Mouse (Mus musculus): ENCODE results near the gene Phf7. TPM values are rescaled to one million over a fixed set of nuclear protein-coding genes. Genes with fewer than 3 reads are reported as not detected.

Gene Phf7
- polyA plus RNA-seq, 1 experiment from 2014 or later: 12.9 TPM

DNA sequence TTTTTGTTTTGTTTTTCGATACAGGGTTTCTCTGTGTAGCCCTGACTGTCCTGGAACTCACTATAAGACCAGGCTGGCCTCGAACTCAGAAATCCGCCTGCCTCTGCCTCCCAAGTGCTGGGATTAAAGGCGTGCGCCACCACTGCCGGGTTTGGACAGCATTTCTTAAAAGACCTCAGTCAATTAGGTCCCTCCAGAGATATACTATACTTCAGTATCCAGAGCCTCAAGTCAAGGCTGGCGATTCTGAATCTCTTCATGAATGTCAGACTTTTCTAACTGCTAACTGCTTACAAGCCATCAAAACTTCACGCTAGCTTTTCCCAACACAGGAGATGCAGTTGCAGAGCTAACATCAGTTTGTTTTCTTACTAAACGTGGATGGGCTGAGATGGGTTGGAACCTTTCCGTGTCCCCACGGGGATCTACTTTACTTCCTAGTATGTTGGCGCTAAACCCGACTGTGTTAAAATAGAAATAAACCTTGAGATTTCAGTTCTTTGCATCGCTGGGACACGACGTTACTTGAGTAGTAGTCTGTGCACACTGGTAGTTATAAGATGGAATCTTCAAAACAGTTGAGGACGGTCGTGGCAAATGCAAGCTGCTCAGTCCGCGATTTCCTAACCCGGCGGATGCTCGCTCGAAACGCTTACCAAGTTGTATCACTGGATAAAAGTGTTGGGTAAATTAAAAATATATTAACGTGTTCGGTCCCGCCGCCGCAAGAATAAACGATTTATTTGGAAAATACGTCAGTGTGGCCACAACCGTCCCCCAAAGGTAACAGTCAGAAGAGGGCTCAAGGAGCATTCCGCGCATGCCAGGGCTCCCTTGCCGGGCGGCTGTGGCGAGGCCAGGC lies 664 bp downstream of the Phf7 start:
- peak overlapping the region; percentile 98 for H3K4me3 ChIP-seq
- peaks cover 24% of the 10 kb centered on the region for H3K4me1 ChIP-seq
- H3K9me3 ChIP-seq: no peaks in the 10 kb centered on the region
- H3K36me3 ChIP-seq: peaks cover 30% of the 10 kb centered on the region
- WGBS: 20% methylated on average over 38 of the region's 38 CpGs
- H3K27ac ChIP-seq: peak overlapping the region; percentile 90
- H3K4me2 ChIP-seq (replicated peaks): peak overlapping the region; percentile 63
- peak; percentile 85 for ATAC-seq (ENCODE audit: low FRiP score, low read depth)
- peak overlapping the region; percentile 99 for H3K9ac ChIP-seq
- H3K27me3 ChIP-seq: no peaks in the 10 kb centered on the region

DNA sequence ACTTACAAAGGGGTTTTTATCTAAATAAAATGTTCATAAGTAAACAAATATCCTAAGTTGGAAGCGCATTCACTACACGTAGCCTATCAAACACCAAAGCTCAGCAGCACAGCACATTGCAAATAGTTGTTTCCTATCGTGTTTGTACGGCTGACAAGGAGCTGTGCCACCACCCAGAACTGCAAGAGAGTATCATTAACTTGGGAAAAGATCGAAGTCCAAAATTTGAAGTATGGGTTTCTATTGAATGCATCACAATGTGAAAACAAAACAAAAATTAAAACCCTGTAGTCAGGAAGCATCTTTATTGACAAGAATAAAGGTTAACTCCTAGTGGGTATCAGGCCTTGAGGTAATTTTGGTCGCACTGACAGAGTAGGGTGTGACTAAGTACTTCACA lies 2.7 kb downstream of the Phf7 start:
- Histone ChIP-seq H3K4me2 (replicated peaks) (no peak overlapping the region), H3K4me1 (peaks cover 24% of the 10 kb centered on the region), H3K36me3 (peaks cover 10% of the 10 kb centered on the region), H3K27ac (no peak overlapping the region), H3K4me3 (no peak overlapping the region), H3K27me3 (no peaks in the 10 kb centered on the region), H3K9me3 (no peaks in the 10 kb centered on the region), H3K9ac (no peak overlapping the region)
- WGBS: 94% methylated on average over 6 of the region's 6 CpGs
- ATAC-seq (ENCODE audit: low FRiP score, low read depth): no peak

DNA sequence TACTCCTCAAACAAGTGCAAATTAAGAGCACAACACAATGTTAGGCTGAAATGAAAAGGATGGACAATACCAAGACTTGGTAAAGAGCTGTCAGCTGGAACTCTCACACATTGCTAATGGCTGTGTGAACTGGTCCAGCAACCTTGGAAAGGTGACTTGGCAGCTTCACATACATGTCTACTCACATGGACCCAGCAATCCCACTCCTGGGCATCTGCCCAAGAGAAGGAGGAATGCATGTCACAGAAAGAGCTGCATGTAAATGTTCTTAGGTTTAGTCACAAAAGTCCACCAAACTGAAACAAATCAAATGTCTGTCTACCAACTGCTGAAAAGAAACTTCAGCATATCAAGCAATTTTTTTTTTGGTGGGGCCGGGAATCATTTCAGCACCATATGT lies 5.2 kb downstream of the Phf7 start:
- Histone ChIP-seq H3K27me3 (no peaks in the 10 kb centered on the region), H3K36me3 (no peaks in the 10 kb centered on the region)
- no peak for ATAC-seq (ENCODE audit: low FRiP score, low read depth)

DNA sequence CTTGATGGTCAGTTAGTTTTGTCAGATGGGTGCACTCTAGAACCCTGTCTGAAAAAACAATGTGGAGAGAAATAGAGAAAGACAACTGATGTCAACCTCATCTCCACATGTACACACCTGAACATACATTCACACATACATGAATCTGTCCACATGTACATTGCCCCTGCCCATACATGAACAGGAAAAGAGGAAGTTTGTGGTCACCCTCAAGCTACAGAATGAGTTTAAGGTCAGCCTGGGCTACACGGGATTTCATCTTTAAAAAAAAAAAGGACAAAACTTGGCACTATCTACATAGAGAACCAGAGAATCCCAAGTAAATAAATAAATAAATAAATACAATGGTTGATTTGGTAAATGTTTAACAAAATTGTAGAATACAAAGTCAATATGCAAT lies 6.3 kb downstream of the Phf7 start:
- H3K36me3 ChIP-seq: peaks cover 3% of the 10 kb centered on the region; the same call in 1 of the 2 replicates
- H3K9me3 ChIP-seq: no peaks in the 10 kb centered on the region
- peaks cover 4% of the 10 kb centered on the region for H3K4me1 ChIP-seq
- 83% methylated on average over 1 of the region's 1 CpGs for WGBS
- H3K4me2 ChIP-seq (replicated peaks): no peak overlapping the region
- no peak for ATAC-seq (ENCODE audit: low FRiP score, low read depth)
- H3K27me3 ChIP-seq: no peaks in the 10 kb centered on the region
- H3K4me3 ChIP-seq: no peak overlapping the region
- H3K9ac ChIP-seq: no peak overlapping the region
- H3K27ac ChIP-seq: no peak overlapping the region

More for the DNA sequence above, 5.2 kb downstream of the Phf7 start:
- Histone ChIP-seq H3K4me1 (peaks cover 12% of the 10 kb centered on the region), H3K9me3 (no peaks in the 10 kb centered on the region), H3K4me3 (no peak overlapping the region), H3K27ac (no peak overlapping the region), H3K9ac (no peak overlapping the region), H3K4me2 (replicated peaks) (no peak overlapping the region)
- WGBS: 79% methylated on average over 1 of the region's 1 CpGs

DNA sequence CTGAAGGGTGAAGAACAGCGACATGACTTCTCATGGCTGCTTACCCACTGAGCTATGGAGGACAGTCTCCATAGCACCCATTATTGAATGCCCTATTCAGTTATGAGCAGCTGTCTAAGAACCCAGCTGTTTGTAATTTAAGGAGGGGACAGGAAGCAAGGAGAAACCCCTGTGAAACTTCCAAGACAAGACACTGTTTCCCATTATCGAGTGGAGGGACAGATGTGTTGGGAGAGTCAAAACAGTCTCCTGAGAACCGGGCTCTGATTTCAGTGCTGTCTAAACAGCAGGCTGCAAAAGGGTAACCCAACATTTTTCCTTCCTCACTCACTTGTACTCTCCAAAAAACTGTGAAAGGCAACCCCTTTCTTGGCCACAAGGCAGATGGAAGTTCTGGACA lies 10.6 kb downstream of the Phf7 start:
- Histone ChIP-seq H3K9me3 (no peaks in the 10 kb centered on the region), H3K27me3 (no peaks in the 10 kb centered on the region), H3K4me1 (no peaks in the 10 kb centered on the region), H3K4me2 (replicated peaks) (no peak overlapping the region), H3K4me3 (no peak overlapping the region), H3K36me3 (peaks cover 21% of the 10 kb centered on the region), H3K27ac (no peak overlapping the region), H3K9ac (no peak overlapping the region)
- WGBS: 58% methylated on average over 3 of the region's 3 CpGs
- no peak; the same call in 1 of the 2 replicates for ATAC-seq (ENCODE audit: low FRiP score, low read depth)

DNA sequence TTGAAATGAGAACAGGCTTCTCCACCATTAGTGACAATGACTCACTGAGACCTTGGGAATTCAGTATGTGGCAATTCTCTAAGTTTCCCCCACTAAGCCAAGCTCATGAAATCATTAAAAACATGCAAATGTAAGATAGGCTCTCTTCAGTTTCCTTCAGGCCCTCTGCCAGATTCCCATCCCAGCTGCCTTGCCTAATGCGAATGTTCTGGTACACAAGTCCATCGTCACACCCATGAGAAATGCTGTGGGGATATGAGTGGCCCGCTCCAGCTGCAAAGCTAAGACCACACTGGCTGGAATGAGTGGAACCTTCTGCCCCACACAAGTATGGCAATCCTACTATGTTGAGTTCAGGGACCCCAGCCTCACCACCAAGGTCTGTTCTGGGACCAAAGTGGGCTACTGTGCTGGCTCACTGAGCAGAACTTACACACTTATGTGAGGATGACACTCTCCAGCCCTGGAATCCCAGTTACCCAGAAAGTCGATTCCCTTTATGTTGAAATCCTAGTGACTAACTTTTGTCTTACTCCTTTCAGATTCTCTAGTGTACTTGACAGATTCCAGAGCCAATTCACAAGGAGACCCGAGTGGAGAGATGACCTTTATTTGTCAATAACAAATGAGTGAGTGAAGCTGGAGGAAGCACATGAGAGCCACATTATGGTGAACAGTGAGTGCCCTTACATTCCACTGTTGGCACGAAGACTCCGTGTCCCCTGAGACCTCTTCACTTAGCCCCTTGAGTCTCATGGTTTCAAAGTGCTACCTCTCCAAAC lies 13.8 kb downstream of the Phf7 start:
- 0 out of 2 replicates have a peak, but pooled peaks cover 4% of the 10 kb centered on the region for H3K4me1 ChIP-seq
- no peak for ATAC-seq (ENCODE audit: low FRiP score, low read depth)
- H3K9me3 ChIP-seq: no peaks in the 10 kb centered on the region
- WGBS: 79% methylated on average over 7 of the region's 7 CpGs
- H3K4me2 ChIP-seq (replicated peaks): no peak overlapping the region
- H3K27me3 ChIP-seq: no peaks in the 10 kb centered on the region
- peaks cover 21% of the 10 kb centered on the region for H3K36me3 ChIP-seq
- no peak overlapping the region for H3K4me3 ChIP-seq
- no peak overlapping the region for H3K27ac ChIP-seq
- H3K9ac ChIP-seq: no peak overlapping the region

DNA sequence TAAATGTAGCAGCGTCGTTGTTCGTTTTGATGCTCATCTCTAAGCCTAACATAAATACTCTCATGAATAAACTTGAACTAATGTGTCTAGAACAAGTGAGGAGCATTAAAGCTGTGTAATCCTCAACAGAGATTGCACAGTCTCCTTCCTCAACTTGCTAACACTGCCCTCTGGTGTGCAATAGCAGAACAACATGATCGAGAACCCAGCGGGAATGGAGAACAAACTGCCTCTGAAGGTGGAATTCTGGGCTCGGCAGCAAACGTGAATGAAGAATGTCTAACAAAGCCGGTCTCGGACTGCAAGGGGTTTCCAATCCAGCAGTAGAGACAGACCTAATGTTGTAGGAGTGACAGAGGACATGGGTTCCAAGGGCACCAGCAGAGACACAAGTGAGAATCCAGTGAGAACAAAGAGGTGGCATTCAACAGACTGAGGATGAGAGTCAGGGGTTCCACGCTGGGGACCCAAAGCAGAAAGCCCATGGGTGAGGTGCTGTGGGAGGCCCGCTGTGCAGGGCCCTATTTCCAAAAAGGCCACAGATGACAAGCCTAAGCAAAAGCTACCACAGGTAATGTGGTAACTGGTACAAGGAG lies 17.0 kb downstream of the Phf7 start:
- Histone ChIP-seq H3K27me3 (no peaks in the 10 kb centered on the region), H3K9me3 (no peaks in the 10 kb centered on the region), H3K4me2 (replicated peaks) (peak overlapping the region; percentile 35; the same call in 1 of the 2 replicates), H3K27ac (no peak overlapping the region), H3K4me1 (0 out of 2 replicates have a peak, but pooled peaks cover 4% of the 10 kb centered on the region), H3K4me3 (no peak overlapping the region), H3K36me3 (peaks cover 12% of the 10 kb centered on the region), H3K9ac (0 out of 2 replicates have a peak overlapping the region, but pooled peaks have one; percentile 43)
- ATAC-seq (ENCODE audit: low FRiP score, low read depth): peak; percentile 43; the same call in 1 of the 2 replicates
- 14% methylated on average over 11 of the region's 11 CpGs for WGBS

DNA sequence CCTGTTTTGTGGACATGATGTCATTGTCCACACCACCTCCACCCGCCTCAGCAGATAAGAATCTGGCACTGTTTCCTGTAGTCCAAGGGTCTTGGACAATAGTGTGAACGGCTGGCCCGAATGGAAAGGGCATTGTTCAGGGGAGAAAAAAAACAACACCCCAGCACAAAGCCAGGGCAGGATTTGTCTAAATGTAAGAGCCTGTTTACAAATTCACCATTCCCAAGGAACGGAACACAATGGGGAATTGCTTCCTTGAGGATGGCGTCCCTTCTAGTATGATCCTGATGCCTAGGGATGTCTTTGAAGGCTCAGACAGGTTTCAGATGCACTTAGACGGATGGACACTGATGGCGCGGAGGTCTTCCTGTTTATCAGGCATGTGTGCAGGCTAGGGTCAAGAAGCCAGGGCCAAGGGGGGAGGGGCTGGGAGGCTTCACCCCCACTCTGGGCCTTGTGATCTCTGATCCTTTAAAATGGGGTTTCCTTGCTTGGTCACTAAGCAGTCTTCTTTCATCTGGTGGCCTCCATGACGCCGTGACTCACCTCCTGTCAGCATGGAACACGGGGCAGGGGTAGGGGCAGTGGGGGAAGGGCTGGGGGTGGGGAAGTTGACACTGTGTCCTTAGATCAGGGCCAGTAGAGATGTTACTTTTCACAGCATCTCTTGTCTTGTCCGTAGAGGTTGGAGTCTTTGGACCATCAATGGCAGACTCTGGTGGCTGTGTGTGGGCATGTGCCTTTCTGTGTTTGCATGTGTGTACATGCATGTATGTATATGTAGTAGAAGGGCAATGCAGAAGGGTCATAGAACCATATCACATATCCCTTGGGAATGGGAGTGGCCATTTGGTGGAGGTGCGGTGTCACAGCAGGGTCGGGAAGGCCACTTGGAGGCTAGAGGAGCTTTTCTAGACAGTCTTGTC lies 17.8 kb downstream of the Phf7 start:
- Histone ChIP-seq H3K27me3 (no peaks in the 10 kb centered on the region), H3K4me1 (0 out of 2 replicates have a peak, but pooled peaks cover 4% of the 10 kb centered on the region), H3K4me2 (replicated peaks) (no peak overlapping the region), H3K4me3 (no peak overlapping the region), H3K9me3 (no peaks in the 10 kb centered on the region), H3K9ac (no peak overlapping the region), H3K27ac (no peak overlapping the region), H3K36me3 (peaks cover 7% of the 10 kb centered on the region)
- peak; percentile 33; the same call in 1 of the 2 replicates for ATAC-seq (ENCODE audit: low FRiP score, low read depth)
- 84% methylated on average over 14 of the region's 14 CpGs for WGBS

DNA sequence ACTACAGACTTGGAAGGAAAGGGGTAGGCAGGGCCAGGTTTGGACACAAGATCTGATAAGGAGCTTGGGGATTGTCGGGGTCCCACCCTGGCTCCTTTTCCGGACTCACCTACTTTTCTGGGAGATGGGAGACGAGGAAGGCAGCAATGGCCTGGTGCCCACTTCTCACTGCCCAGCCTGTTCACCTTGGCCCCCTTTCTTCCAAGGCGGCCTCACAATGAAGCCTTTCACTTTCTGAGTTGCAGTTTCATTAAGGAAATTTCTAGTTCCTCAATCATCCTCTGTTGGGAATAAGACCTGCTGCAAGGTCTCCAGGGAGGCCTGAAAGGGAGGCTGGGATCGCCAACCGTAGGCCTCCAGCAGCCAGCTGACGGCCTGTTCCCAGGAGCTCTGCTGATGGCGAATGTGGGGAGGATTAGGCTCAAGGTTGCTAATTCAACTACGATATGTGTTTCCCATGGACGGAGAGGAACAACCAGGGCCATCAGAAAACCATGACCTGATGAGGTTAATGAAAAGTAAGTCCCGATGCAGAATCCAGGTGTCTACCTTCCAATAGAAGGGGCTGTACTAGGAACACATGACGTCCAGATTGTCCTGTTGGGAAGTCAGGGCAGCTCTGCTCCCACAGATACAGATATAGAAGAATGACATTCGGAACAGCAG lies 18.6 kb downstream of the Phf7 start:
- no peak overlapping the region for H3K4me2 ChIP-seq (replicated peaks)
- 80% methylated on average over 13 of the region's 13 CpGs for WGBS
- H3K9ac ChIP-seq: no peak overlapping the region
- peaks cover 5% of the 10 kb centered on the region for H3K36me3 ChIP-seq
- H3K27ac ChIP-seq: 0 out of 2 replicates have a peak overlapping the region, but pooled peaks have one; percentile 40
- H3K27me3 ChIP-seq: no peaks in the 10 kb centered on the region
- H3K4me1 ChIP-seq: 0 out of 2 replicates have a peak, but pooled peaks cover 4% of the 10 kb centered on the region
- H3K9me3 ChIP-seq: no peaks in the 10 kb centered on the region
- no peak overlapping the region for H3K4me3 ChIP-seq
- no peak for ATAC-seq (ENCODE audit: low FRiP score, low read depth)

DNA sequence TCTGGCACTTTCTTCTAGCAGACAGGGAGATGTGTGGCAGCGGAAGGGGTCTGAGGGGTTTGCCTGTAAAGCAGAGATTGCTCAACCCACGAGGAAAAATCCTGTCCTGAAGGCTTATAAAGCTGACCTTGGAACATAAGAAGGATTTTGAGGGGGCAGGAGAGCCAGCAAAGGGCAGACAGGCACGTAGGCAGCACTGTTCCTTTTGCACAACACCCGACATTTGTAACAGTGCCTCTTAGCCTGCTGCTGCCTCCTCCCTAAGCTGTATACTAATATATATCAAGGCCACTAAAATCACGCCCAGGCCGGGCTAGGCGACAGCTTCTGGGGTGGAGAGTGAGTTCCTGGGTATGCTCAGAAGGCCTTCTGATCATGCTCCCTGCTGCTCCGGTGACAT lies 20.7 kb downstream of the Phf7 start:
- no peaks in the 10 kb centered on the region for H3K27me3 ChIP-seq
- H3K9me3 ChIP-seq: no peaks in the 10 kb centered on the region
- WGBS: 67% methylated on average over 8 of the region's 8 CpGs
- peaks cover 12% of the 10 kb centered on the region for H3K4me1 ChIP-seq
- ATAC-seq (ENCODE audit: low FRiP score, low read depth): no peak
- H3K4me2 ChIP-seq (replicated peaks): no peak overlapping the region
- H3K9ac ChIP-seq: no peak overlapping the region
- no peak overlapping the region for H3K27ac ChIP-seq
- no peaks in the 10 kb centered on the region for H3K36me3 ChIP-seq
- no peak overlapping the region for H3K4me3 ChIP-seq

DNA sequence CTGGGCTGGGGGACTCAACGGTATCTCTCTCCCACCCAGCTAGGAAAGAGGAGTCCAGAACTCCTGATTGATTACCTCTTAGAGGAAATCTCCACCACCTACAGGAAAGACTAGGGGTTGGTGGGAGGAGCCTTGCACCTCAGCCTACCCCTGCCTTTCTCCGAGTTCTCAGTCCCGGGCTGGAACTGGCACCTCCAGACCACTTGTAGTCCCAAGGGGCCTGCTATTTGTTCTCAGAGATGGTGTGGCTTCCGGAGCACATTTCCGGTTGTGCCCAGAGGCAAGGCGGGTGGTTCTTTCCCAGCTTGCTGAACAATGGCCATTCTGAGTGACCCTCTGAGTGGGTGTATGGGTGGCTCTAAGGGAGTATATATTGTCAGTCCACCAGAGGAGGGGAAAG lies 22.9 kb downstream of the Phf7 start:
- Histone ChIP-seq H3K4me2 (replicated peaks) (no peak overlapping the region), H3K4me3 (no peak overlapping the region), H3K27me3 (no peaks in the 10 kb centered on the region), H3K36me3 (no peaks in the 10 kb centered on the region), H3K9me3 (no peaks in the 10 kb centered on the region), H3K4me1 (peaks cover 12% of the 10 kb centered on the region), H3K9ac (no peak overlapping the region), H3K27ac (no peak overlapping the region)
- no peak for ATAC-seq (ENCODE audit: low FRiP score, low read depth)
- WGBS: 64% methylated on average over 6 of the region's 6 CpGs
